Mouse (Mus musculus) CD4-positive, CD25-positive, alpha-beta regulatory T cell, adult 9 weeks (primary cell): ENCODE results near the gene Kcna10. TPM values are rescaled to one million over a fixed set of nuclear protein-coding genes. Genes with fewer than 3 reads are reported as not detected.

Experiments
- polyA plus RNA-seq: library from polyadenylated mRNA; unstranded; fragments of 100-300 nt; shearing (Covaris generic); gene quantifications from one replicate; pipeline ENCODE4 v1.2.1, GENCODE M21; 2017

The Kcna10 gene
- not detected for polyA plus RNA-seq

DNA sequence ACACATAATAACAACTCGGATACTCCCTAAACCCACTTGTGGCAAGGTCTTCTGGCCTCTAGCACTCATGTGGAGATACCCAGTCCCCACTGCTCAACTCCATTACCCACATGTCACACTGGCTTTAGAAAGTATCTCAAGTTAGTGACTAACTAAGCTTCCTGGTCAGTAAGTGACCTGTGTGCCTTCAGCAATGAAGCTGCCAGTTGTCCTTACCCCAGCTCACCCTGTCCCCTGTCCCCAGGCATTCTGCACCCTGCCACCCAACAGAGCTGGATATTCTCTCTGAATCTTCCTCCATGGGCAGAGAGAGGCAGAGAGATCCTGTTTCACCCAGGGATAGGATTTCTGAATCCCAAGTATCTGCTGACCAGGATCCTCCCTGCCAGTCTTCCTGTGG is at the start of gene Kcna10:
Gene Kcna10, plus strand, starts transcription at position 301 of the 400 bp plus-strand sequence.

DNA sequence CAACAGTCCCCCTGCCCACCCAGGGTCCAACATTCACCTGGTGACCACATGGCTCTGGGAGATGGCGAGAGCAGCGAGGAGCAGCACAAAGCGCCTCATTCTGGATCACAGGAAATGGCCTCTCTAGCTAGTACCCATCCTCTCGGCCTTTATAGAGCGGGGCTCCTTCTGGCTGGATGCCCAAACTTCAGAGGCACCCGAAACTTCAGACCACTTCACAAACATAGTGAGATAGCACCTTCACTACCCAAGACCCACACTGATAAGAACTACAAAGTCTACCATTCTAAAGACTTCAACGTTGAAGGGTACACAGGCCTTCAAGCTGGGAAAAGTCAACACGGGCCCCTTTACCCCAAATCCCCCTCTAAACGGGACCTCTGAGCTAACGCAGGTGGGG is 38.8 kb downstream of the Kcna10 start, which contains the start of gene Cym:
Gene Cym, minus strand, starts transcription at position 125 of the 400 bp plus-strand sequence.

DNA sequence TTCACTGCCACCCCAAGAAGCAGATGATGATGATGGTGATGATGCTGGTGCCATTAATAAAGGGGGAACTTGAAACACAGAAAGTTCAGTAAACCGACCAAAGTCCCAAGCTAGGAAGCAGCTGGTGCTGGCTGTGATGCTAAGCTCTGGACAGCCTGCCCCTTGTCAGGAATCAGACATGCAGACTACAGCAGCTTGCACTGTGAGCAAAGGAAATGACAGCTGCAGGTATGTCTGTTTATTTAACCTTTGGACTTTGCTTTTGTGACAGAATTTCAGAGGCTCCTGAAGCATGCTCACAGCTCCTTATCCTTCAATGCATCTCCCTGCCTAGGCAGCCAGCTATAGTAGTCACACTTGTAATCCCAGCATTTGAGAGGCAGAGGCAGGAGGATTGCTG is 47.7 kb downstream of the Kcna10 start, which contains the start of gene A630076J17Rik:
Gene A630076J17Rik, plus strand, starts transcription at position 88 of the 400 bp plus-strand sequence.

DNA sequence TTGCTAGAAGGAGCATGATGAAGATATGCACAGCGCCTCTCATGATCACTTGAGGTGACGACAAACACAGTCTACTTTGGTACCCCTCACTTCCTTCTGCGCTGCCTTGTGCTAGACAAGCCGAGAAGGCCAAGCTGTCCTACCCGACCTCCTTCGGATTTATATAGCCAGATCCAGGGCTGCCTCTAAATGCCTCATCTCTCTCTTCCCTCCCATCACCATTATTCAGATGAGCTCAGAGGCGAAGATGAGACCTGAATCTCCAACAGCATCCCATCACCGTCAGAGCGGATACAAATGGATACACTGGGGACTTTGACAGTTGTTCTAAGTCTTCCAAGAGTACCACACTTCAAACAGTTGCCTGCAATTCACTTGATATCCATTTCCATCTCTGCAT is 56.8 kb downstream of the Kcna10 start, which contains the start of gene Prok1:
Gene Prok1, minus strand, starts transcription at position 101 of the 400 bp plus-strand sequence.

Other genes with a start within 250 kb of the Kcna10 start
- gene Kcna3, start 146.9 kb upstream of the Kcna10 start, polyA plus RNA-seq, result 7.2 TPM
- gene Kcna2, start 81.9 kb upstream of the Kcna10 start, polyA plus RNA-seq, result 1.0 TPM
- gene Cym, start 38.7 kb downstream of the Kcna10 start, polyA plus RNA-seq, result not detected
- gene A630076J17Rik, start 47.6 kb downstream of the Kcna10 start, polyA plus RNA-seq, result not detected
- 0.67 TPM for gene Prok1, start 56.7 kb downstream of the Kcna10 start, polyA plus RNA-seq
- gene Lamtor5, start 95.8 kb downstream of the Kcna10 start, polyA plus RNA-seq, result 250 TPM
- 1.1 TPM for gene Slc16a4, start 108.2 kb downstream of the Kcna10 start, polyA plus RNA-seq
- gene Rbm15, start 150.6 kb downstream of the Kcna10 start, polyA plus RNA-seq, result 7.2 TPM